Mouse (Mus musculus): Measurements from ENCODE around the gene Slc25a47. TPM values are rescaled to one million over a fixed set of nuclear protein-coding genes. Genes with fewer than 3 reads are reported as not detected.

Gene Slc25a47
- polyA plus RNA-seq, 1 experiment from 2014 or later: 12.4 TPM

- H3K9ac ChIP-seq (replicated peaks): no peak overlapping the region
- no peaks in the 10 kb centered on the region for H3K27me3 ChIP-seq
- peaks cover 7% of the 10 kb centered on the region for H3K36me3 ChIP-seq
- H3K9me3 ChIP-seq: no peaks in the 10 kb centered on the region
- peak; percentile 40; the same call in 1 of the 2 replicates for ATAC-seq
- H3K4me3 ChIP-seq (replicated peaks): no peak overlapping the region
- H3K27ac ChIP-seq: no peak overlapping the region
- H3K4me1 ChIP-seq (replicated peaks): peaks cover 44% of the 10 kb centered on the region
- WGBS: 16% methylated on average over 8 of the region's 8 CpGs
- H3K4me2 ChIP-seq (replicated peaks): no peak overlapping the region
Observed at GRCm38 (mm10) chr12:108902940-108903339, 67.1 kb downstream of the Slc25a47 start.

GRCm38 (mm10) chr12:108903600-108904275 lies 67.9 kb downstream of the Slc25a47 start:
- H3K27ac ChIP-seq: peak overlapping the region; percentile 63; the same call in 1 of the 2 replicates
- WGBS: 77% methylated on average over 8 of the region's 8 CpGs
- no peaks in the 10 kb centered on the region for H3K9me3 ChIP-seq
- no peak overlapping the region for H3K4me2 ChIP-seq (replicated peaks)
- H3K4me1 ChIP-seq (replicated peaks): peaks cover 52% of the 10 kb centered on the region
- no peak overlapping the region for H3K4me3 ChIP-seq (replicated peaks)
- H3K9ac ChIP-seq (replicated peaks): no peak overlapping the region
- no peaks in the 10 kb centered on the region for H3K36me3 ChIP-seq
- ATAC-seq: peak; percentile 10; the same call in 1 of the 2 replicates
- no peaks in the 10 kb centered on the region for H3K27me3 ChIP-seq

- no peaks in the 10 kb centered on the region for H3K27me3 ChIP-seq
- peak overlapping the region; percentile 63 for H3K27ac ChIP-seq
- no peak for ATAC-seq
- no peaks in the 10 kb centered on the region for H3K9me3 ChIP-seq
- WGBS: 47% methylated on average over 8 of the region's 8 CpGs
- H3K4me1 ChIP-seq (replicated peaks): peaks cover 57% of the 10 kb centered on the region
- 0 out of 2 replicates have a peak overlapping the region, but pooled peaks have one; percentile 7 for H3K4me2 ChIP-seq (replicated peaks)
- H3K9ac ChIP-seq (replicated peaks): no peak overlapping the region; the same call in 1 of the 2 replicates
- no peak overlapping the region for H3K4me3 ChIP-seq (replicated peaks)
- no peaks in the 10 kb centered on the region for H3K36me3 ChIP-seq
Observed at GRCm38 (mm10) chr12:108904276-108904653, 68.4 kb downstream of the Slc25a47 start.

- peak overlapping the region; percentile 81 for H3K27ac ChIP-seq
- ATAC-seq: peak; percentile 53
- H3K4me1 ChIP-seq (replicated peaks): peaks cover 70% of the 10 kb centered on the region
- no peaks in the 10 kb centered on the region for H3K36me3 ChIP-seq
- no peaks in the 10 kb centered on the region for H3K27me3 ChIP-seq
- no peak overlapping the region for H3K4me3 ChIP-seq (replicated peaks)
- H3K4me2 ChIP-seq (replicated peaks): peak overlapping the region; percentile 23
- H3K9me3 ChIP-seq: no peaks in the 10 kb centered on the region
- H3K9ac ChIP-seq (replicated peaks): peak overlapping the region; percentile 45; the same call in 1 of the 2 replicates
- WGBS: 12% methylated on average over 14 of the region's 14 CpGs
Observed at GRCm38 (mm10) chr12:108905620-108906302, 69.9 kb downstream of the Slc25a47 start.

GRCm38 (mm10) chr12:108906398-108906797 lies 70.6 kb downstream of the Slc25a47 start:
- Histone ChIP-seq H3K9me3 (no peaks in the 10 kb centered on the region), H3K27ac (peak overlapping the region; percentile 81), H3K36me3 (no peaks in the 10 kb centered on the region), H3K4me3 (replicated peaks) (no peak overlapping the region), H3K4me1 (replicated peaks) (peaks cover 75% of the 10 kb centered on the region), H3K9ac (replicated peaks) (no peak overlapping the region; the same call in 1 of the 2 replicates), H3K4me2 (replicated peaks) (0 out of 2 replicates have a peak overlapping the region, but pooled peaks have one; percentile 23), H3K27me3 (no peaks in the 10 kb centered on the region)
- 26% methylated on average over 12 of the region's 12 CpGs for WGBS
- peak; percentile 46; the same call in 1 of the 2 replicates for ATAC-seq

MicroRNA genes within 50 kb of the gene (microRNA counts, 519-probe panel; counts per million panel counts)
- microRNA mmu-miR-345-3p (110 counts per million, percentile 56 among the panel's probes with 10 or more counts), microRNA mmu-miR-345-5p (3,317 counts per million, percentile 67 among the panel's probes with 10 or more counts)

Small RNAs within 50 kb of the gene (microRNA-seq; reads per million reads assigned to microRNA genes)
- 114 reads per million, percentile 54 among the genes with 10 or more reads in this experiment for gene Mir345

Other genes with a start within 250 kb of the Slc25a47 start
- 3.0 and 3.8 TPM in 2 replicates for gene Degs2, start 133.7 kb upstream of the Slc25a47 start, polyA plus RNA-seq (2015; fragmentation: Nextera tagmentation; extraction: Ambion mirVana)
- gene Yy1, start 43.1 kb upstream of the Slc25a47 start, polyA plus RNA-seq (2015; fragmentation: Nextera tagmentation; extraction: Ambion mirVana): 14.7 and 17.4 TPM in 2 replicates
- gene Slc25a29, start 163 bp upstream of the Slc25a47 start, polyA plus RNA-seq (2015; fragmentation: Nextera tagmentation; extraction: Ambion mirVana): 17.9 and 18.8 TPM in 2 replicates
- gene Wdr25, start 57.6 kb downstream of the Slc25a47 start, polyA plus RNA-seq (2015; fragmentation: Nextera tagmentation; extraction: Ambion mirVana): 6.2 and 9.1 TPM in 2 replicates
- gene Wars, start 58.1 kb downstream of the Slc25a47 start, polyA plus RNA-seq (2015; fragmentation: Nextera tagmentation; extraction: Ambion mirVana): 107 and 108 TPM in 2 replicates
- gene Begain, start 232.2 kb downstream of the Slc25a47 start, polyA plus RNA-seq (2015; fragmentation: Nextera tagmentation; extraction: Ambion mirVana): 15.3 and 16.2 TPM in 2 replicates